Mouse (Mus musculus): ENCODE measurements at regions not wholly inside any gene's neighbourhood (a gene's known extent, or its start where the extent isn't known, plus 50 kb on each side); places are given as distances from the start of the nearest gene placed in this dataset.
A peak's percentile ranks its signal among the peaks of the same experiment; 100 is the strongest.
"Not testable (repeated sequence)": the region's sequence is repeated elsewhere in the genome, so short reads cannot be mapped to it uniquely, and the experiment has no call there.

DNA sequence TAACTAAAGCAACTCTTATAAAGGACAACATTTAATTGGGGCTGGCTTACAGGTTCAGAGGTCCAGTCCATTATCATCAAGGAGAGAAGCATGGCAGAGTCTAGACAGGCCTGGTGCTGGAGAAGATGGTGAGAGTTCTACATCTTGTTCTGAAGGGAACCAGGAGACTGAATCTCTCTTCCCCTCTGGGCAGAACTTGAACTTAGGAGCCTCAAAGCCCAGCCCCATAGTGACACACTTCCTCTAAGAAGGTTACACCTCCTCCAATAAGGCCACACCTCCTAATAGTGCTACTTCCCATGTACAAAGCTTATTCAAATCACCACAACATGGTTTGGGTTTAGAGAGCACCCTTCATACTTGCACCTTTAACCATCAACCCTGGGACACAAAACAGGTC is 136.5 kb upstream of the Nabp1 start:
- intact Hi-C loops (cut with DNase I), result no loop called here
- DNase-seq, result no peak

- intact Hi-C loops (cut with DNase I), result no loop called here
- no peak for DNase-seq
These were observed 131.1 kb upstream of the Nabp1 start for GRCm38 (mm10) chr1:51609295-51609694.

DNA sequence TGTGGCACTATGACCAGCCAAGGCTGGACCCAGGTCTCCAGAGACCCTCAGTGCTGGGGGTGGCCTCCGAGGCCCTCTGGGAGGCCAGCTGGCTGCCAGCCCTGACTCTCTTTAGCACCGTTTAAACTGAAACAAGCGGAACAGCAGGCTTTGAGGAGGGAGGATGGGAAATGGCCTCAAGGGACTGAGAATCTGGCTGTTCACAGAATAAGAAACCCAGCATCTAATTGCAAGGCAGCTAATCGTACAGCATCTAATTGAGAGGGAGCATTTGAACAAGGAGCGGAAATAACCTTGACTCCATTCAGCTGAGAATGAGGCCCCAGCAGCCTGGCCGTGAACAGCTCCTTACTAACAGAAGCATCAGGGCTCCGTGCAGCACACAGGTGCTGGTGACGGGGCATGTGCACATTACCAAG is 129.2 kb upstream of the Nabp1 start:
- intact Hi-C loops (cut with DNase I), result no loop called here
- no peak for DNase-seq

GRCm38 (mm10) chr1:51602071-51602470 is 123.8 kb upstream of the Nabp1 start:
- intact Hi-C loops (cut with DNase I), result no loop called here
- DNase-seq, result no peak

- DNase-seq, result peak in 1 of 2 experiments; percentile 13
- intact Hi-C loops (cut with DNase I), result no loop called here
These were observed 122.2 kb upstream of the Nabp1 start for GRCm38 (mm10) chr1:51600425-51600824.

GRCm38 (mm10) chr1:51596935-51597820 is 119.0 kb upstream of the Nabp1 start:
- intact Hi-C loops (cut with DNase I), result loop anchor here (1.0 to 2.0 kb wide), 3 partner anchors 131 to 634 kb away; no protein-coding TSS in a partner anchor
- DNase-seq, result peak; percentile 87 to 94

DNA sequence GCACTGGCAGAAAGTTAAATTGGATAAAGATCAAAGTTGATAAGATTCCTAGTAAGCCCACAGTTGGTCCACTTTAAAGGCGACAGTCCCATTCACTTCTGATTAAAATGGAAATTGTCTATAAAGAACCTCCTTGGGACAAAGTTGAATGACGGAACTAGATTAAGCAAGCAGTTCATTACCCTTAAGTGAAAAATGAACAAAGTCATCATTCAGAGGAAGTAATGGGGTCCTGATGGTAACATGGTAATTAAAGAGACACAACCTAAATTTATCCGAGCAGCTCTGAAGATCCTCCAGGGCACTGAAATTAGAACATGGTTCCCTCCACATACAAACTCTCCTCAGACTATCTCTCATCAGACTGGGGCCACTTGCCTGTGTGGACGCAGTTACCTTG is 116.4 kb upstream of the Nabp1 start:
- no peak for DNase-seq
- intact Hi-C loops (cut with DNase I), result no loop called here

- no peak for DNase-seq
- intact Hi-C loops (cut with DNase I), result no loop called here
These were observed 115.6 kb upstream of the Nabp1 start for GRCm38 (mm10) chr1:51593621-51594441.

GRCm38 (mm10) chr1:51591886-51592285 is 113.7 kb upstream of the Nabp1 start:
- no peak for DNase-seq
- intact Hi-C loops (cut with DNase I), result no loop called here

- intact Hi-C loops (cut with DNase I), result no loop called here
- DNase-seq, result no peak
These were observed 112.6 kb upstream of the Nabp1 start for GRCm38 (mm10) chr1:51590606-51591400.

DNA sequence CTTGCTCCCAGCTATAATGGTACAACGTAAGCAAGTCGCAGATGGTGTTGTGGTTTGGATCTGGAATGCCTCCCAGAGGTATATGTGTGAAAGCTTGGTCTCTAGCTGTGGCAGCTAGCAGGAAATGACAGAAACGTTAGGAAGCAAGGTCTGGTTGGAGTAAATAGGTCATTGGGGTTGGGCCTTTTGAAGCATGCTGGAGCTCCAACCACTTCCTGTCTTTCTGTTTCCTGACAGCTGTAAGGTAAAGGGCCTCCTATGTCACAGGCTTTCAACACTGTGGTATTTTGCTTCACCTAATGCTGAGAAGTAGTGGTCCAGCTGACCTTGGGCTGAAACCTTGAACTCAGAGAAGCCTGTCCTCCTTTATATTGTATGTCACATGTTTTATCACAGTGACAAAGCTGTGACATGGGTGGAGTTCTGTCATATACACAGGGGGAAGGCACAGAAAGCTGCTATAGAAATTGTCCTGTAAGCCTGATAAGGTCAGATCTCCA is 106.8 kb upstream of the Nabp1 start:
- peak in 1 of 2 experiments; percentile 9 for DNase-seq
- intact Hi-C loops (cut with DNase I), result no loop called here

GRCm38 (mm10) chr1:51583871-51584270 is 105.6 kb upstream of the Nabp1 start:
- intact Hi-C loops (cut with DNase I), result no loop called here
- no peak for DNase-seq

GRCm38 (mm10) chr1:51580074-51580473 is 101.8 kb upstream of the Nabp1 start:
- no peak for DNase-seq
- intact Hi-C loops (cut with DNase I), result no loop called here

DNA sequence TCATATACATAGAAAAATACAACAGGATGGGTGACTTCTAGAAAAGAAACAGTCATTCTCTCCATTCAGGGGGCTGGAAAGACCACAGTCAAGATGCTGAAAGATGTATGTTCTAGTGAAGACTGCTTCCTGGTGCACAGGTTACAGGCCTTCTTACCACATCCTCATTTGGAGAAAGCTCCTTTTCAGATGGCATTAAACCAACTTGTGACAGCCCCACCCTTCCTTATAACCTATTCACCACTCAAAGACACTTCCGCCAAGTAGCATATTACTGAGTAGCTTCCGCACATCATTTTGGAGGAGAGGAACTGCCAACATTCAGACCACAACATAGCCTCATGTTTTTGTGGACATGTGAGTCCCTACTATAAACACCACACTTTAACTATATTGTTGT is 99.5 kb upstream of the Nabp1 start:
- intact Hi-C loops (cut with DNase I), result no loop called here
- DNase-seq, result no peak

DNA sequence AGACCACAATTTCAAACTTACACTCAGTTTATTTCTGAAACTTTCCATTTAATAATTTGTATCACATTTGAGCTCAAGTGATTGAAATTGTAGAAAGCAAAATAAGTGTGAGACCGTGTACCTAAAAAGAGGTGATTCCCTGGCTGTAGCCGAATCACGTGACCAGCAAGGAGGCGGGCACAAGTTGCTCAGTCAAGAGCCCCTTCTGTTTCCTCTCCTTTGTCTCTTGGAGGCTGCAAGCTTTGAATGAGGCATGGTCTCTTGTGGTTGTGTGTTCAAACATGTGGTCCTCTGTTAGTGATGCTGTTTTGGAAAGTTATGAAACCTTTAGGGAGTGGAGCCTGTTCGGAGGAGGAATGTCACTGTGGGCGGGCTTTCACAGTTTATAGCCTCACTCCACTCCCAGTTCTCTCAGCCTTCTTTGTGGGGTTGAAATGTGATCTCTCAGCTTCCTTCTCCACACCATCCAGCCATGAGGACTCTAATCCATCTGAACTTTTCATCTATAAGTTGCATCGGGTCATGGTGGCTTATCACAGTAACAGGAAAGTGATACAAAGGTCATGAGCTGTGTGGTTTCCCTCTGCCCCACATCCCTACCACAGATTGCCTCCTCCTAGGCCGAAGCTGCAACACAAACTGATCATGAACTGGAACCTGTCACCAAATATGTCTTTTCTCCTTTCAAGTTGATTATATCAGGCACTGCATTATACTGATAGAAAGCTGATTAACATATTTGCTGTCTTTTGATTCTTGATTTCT is 94.3 kb upstream of the Nabp1 start:
- DNase-seq, result no peak
- intact Hi-C loops (cut with DNase I), result no loop called here

DNA sequence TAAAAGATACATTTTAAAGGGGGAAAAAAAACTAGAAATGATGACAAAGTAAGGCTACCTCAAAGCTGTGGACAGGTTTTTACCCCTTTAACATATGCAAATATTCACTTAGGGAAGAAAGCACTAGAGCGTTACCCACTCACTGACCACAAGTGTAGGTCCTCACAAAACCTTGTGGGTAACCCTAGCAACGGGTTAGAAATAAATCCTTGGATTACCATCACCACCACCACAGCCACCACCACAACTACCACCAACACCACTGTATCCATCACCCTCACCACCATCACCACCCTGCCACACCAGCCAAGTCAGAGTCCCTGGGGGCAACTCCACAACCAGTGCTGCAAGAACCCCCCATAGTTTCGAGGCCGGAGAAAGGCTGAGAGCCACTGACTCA is 91.4 kb upstream of the Nabp1 start:
- DNase-seq, result no peak
- intact Hi-C loops (cut with DNase I), result no loop called here

DNA sequence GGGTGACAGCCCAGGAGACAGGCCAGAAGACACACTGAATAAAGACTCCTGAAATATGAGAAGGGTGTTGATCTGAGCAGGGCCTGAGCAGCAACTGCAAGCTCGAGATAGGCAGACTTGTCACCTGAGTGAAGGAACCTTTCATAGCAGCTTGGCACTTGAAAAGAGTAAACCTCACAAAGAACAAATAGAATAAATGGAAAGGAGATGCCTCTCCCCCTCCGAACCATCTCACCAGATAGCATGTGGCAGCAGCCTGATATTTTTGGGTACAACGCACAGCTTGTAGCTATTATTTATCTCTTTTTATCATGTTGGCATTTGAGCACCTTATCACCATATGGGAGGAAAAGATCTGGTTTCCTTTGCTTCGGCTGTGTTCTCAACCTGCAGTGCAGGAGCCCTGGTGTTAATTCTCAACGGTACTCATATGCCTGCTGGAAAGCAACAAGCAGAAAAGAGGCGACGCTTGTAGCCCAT is 88.0 kb upstream of the Nabp1 start:
- intact Hi-C loops (cut with DNase I), result no loop called here

DNA sequence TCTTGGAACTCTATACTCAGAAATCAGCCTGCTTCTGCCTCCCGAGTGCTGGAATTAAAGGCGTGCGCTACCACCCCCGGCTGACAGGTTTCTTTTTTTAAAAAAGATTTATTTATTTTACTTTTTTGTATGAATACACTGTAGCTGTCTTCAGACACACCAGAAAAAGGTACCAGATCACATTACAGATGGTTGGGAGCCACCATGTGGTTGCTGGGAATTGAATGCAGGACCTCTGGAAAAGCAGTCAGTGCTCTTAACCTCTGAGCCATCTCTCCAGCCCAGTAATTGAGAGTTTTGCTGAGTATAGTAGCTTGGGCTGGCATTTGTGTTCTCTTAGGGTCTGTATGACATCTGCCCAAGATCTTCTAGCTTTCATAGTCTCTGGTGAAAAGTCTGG is 78.4 kb upstream of the Nabp1 start:
- intact Hi-C loops (cut with DNase I); DNase-seq: not testable (repeated sequence)

More for the DNA sequence above, 88.0 kb upstream of the Nabp1 start:
- DNase-seq, result no peak

GRCm38 (mm10) chr1:51553738-51554137 is 75.5 kb upstream of the Nabp1 start:
- intact Hi-C loops (cut with DNase I), result loop anchor here (5.0 kb wide), 1 partner anchor 86 kb away; no protein-coding TSS in a partner anchor
- DNase-seq, result no peak

DNA sequence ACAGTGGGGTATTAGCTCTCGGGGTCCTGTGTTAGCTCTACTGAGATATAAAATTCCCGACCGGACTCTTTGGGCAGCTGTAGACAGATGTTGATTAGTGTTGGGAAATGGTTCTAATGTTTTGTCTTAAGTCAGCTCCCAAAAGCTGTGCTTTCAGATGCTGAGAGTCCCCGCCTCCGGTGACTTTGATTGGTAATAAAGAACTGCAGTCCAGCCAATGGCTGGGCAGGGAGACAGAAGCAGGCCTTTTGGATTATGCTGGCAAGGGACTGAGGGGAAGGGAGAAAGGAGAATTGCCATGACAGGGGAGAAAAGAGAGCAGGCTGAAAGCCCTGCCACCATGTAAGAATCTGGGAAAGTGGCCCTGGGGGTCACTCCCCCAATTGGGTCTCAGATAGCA is 73.4 kb upstream of the Nabp1 start:
- DNase-seq, result no peak
- intact Hi-C loops (cut with DNase I), result loop anchor here (5.0 kb wide), 1 partner anchor 84 kb away; no protein-coding TSS in a partner anchor
